Mouse (Mus musculus): ENCODE data around the gene Mrtfa. TPM values are rescaled to one million over a fixed set of nuclear protein-coding genes. Genes with fewer than 3 reads are reported as not detected.

The Mrtfa gene
- polyA plus RNA-seq, 2 experiments from 2014 or later, result 41.0 to 78.2 TPM

DNA sequence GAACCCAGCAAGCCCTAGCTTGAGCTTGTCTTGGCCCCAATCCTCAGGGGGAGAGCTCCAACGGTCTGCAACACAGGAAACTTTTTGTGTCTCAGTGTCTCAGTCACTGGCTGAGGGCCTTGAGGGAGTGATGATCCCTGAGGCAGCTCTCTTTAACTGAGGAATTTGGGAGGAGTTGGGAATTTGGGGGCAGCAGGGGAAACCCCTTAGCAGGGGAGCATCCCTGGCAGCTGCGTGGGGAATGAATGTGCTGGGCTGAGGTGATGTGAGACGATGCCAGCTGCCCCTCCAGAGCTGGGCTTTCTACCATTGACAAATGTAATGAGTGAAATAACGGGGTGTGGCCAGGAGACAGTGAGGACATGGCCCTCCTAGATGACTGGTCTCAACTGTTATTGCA is 4.9 kb upstream of the Mrtfa start:
- no peak for ATAC-seq

DNA sequence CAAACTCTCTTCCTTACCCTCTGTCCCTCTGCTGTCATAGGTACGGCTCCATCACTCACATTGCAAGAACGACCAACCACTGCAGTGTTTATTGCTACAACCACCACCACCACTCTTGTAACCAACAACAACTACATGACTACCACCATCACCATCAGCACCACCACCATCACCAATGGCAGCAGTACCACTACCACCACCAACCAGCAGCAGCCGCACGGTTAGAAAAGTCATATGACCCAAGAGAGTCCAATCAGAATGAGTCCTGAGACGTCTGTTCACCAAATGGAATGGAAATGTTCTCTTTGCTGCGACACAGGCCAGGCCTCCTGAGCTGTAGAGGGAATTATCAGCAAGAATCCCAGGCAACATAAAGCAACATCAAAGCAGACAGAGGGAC is 4.2 kb upstream of the Mrtfa start:
- ATAC-seq, result no peak

DNA sequence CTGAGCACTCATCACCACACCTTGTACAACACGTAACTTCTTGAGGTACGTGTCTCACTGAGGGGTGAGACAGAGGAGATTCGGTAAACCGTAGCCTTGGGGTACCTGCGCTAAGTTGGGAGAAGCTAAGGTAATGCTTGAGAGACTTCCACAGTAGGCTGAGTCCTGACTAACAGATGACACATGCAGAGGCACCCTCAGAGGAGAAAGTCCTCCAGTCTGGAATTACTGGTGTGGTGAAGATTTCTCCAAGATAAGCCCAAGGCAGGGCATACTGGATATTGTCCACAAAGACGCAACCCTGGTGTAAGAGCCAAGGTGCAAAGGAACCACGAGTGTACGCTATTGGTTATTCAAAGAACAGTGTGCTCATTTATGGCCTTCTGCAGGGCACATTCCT is 2.3 kb upstream of the Mrtfa start:
- ATAC-seq, result no peak

DNA sequence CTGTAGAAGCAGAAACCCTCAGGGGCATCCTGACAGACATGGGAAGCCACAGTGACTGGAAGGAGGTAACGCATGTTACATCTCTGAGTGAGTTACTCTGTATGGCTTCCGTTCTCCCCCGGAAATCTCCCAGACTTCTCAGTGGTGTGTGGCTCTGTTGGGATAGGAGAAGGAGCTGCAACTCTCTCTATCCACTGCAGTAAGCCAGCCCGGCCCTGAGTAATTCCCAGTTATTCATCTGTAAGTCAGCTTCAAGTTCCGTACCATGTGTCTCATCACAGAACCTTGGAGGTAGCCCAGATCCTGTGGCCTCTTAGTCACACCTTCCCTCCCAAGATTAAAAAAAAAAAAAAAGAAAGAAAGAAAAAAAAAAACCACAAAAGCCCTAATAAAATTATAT is 1.8 kb upstream of the Mrtfa start:
- ATAC-seq, result no peak

DNA sequence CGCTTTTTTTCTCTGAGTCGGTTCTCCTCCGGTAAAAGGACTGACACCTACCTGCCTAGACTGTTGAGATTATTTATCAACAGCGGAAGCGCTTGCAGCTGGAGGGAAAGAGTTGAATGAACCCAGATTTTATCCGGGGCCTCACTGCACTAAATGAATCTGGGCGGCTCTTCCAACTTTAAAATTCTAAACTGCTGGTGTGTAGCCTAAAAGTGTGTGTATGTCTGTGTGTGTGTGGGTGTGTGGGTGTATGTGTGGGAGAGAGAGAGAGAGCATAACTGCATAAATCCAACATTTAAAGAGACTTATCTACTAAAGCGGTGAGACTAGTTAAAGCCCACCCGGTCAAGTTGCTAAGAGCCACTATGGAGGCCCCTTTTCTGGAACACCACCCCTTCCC is 746 bp upstream of the Mrtfa start:
- no peak for ATAC-seq

DNA sequence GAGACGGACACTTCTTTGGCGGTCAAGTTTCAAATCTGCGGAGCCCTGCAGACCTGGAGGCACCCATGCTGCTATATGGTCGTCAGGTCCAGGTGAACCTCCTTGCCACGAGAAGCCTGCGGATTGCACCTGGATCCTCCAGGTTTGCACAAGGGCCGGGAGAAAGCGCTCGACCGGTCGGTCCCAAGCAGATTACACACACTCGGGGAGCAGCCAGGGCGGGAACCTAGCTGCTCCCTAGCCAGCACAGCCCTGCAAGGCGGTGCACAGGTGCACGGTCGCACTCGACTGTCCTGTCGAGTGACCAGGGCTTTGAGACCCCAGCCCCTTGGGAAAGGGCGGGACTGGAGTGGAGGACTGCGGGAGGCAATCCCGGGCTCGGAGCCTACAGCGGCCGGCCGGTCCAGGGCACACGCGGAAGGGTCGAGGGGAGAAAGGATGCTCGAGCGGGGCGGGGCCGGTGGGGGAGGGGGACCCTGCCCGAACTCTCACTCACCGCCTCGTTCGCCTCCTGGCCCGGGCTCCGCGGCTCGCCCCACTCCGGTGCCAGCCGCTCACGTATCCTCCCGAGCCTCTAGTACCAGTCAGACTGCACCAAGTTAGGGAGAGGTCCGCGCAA is 437 bp downstream of the Mrtfa start:
- ATAC-seq, result no peak

DNA sequence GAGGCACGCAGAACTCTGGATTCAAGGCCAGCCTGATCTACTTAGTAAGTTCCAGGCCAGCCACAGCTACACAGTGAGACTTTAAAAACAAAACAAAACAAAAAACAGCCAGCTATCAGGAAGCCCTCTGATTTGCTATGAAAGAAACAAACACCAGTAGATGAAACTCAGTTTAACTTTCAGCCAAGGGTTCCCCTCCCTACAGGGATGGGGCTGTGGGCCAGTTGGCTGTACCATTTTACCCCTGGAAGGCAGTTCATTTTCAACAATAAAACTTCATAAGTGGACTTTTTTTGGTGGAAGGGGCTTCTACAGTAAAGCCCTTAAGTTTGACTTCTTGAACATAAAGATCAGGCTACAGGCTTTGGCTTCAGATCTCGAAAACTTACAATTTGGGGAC is 1.5 kb downstream of the Mrtfa start:
- ATAC-seq, result no peak

DNA sequence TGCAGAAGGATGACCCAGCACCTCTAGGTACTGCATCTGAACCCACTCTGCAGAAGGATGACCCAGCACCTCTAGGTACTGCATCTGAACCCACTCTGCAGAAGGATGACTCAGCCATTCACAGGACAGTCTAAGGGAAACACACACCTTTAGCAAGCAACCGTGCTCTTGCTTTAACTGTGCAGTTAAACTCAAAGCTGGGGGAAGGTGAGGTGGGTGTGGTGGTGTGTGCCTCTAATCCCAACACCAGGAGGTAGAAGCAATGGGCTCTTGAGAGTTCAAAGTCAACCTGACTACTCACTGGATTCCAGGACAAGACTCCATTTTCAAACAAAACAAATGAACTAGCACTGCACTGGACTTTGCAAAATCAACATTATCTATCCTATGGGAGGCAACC is 5.6 kb downstream of the Mrtfa start:
- no peak for ATAC-seq

DNA sequence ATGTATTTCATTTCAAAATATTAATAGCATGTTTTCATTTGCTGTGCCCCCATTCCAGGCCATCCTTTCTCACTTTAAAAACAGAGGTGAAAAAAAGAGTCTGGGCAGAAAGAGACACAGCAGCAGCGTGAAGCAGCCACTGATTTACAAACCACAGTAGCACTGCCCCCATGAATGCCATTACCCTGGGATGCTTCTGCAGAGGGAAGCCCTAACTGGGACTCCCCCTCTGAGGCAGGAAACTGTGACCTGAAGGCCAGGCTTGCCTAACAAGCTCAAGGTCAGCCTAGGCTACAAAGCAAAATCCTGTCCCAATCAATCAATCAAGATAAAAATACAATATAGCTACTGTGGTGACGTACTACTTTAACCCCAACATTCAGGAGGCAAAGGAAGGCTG is 9.3 kb downstream of the Mrtfa start:
- no peak for ATAC-seq

DNA sequence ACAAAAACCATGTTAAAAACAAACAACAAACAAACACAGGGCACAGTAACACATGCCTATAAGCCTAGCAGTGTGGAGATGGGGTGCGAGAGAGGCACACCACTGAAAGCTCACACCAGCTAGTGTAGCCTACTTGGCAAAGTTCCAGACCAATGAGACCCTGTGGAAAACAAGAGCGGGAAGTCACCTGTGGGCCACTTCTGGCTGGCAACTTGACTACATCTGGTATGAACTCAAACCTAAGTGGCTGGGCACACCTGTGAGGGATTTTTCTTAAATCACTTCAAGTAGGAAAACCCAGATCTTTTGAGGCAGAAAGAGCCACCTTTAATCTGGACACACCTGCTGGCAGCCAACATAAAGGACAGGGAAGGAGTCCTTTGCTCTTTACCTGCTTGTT is 11.0 kb downstream of the Mrtfa start:
- ATAC-seq, result no peak

DNA sequence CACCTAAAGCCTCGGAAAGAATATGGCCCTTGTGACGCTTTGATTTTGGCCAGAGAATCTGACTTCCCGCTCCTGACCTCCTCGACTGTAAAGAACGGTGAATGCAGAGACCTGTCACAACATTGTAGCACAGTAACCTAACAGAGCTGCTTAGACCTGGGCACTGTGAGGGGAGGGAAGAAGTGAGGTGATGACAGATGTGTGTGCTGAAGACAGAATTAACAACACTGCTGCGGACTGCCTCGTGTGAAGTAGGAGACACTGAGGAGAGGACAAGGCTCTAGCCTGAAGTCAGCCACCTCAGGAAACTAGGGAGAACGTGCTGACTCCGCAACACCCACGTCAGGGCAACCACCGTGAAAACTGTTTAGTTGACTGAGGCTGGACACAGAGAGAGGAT is 11.9 kb downstream of the Mrtfa start:
- ATAC-seq, result no peak

DNA sequence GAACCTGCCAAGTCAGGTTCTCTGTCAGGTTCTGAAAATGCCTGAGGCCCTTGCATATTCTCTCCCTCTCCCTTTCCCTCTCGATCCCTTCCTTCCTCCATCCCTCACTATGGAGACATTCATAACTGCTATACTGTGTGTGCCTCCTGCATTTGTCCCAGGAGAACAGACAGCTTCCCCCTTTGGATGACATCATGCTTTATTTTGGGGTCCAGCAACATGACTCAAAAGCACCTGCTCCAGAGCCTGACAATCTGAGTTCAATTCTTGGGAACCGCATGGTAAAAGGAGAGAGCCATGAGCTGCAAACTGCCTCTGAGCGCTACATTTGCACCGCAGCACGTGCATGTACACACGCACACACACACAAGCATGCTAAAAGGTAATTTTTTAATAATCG is 12.7 kb downstream of the Mrtfa start:
- no peak for ATAC-seq

DNA sequence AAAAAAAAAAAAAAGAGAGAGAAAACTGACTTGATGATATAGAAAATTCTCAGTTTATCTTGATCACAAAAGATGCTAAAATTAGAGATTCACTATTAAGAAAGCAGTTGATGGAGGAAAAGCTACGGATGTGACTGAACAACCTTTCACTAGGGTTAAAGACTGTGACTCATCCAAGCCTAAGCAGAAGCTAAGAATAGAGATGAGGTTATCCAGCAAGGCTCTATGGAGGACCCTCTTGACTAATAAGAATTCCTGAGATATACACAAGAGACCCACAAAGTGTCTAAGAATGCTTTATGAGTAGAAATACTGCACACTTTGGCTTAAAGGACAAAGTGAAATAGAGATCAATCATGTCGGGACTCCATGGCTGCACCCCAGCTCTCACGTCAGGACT is 14.9 kb downstream of the Mrtfa start:
- ATAC-seq, result no peak

DNA sequence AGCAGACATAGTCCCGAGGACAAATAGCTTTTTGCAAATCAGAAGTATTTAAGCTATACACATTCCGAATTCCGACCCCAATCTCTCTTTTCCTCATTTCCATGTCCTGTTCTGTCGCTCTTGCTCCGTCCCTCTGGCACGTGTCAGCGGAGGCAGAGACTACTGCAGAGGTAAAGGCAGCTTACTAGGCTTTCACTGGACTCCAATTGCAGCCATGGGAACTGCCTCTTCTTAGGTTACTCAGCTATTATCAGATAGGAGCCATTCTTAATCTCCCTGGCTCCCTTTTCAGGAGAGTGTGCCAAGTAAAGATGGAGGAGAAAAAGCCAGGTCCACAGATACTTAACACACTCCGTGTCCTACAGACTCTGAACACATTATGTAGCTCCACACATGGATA is 18.3 kb downstream of the Mrtfa start:
- no peak for ATAC-seq

DNA sequence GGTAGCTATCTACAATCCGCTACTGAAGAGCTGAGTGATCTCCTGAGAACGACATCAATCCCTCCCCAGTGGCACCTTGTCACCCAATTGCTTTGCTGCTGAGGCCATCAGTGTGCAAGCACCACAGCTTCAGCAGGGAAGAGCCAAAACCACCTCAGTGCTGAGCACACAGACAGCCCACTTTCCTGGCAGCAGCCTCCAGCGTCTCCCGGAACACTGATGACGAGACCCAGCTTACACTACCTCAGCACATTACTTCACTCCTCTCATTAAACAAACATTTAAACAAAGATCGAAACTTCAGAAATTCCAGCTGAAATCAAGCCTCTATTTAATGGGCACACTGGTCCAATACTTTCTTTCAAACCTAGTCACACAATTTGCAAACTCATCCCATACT is 21.8 kb downstream of the Mrtfa start:
- no peak for ATAC-seq

DNA sequence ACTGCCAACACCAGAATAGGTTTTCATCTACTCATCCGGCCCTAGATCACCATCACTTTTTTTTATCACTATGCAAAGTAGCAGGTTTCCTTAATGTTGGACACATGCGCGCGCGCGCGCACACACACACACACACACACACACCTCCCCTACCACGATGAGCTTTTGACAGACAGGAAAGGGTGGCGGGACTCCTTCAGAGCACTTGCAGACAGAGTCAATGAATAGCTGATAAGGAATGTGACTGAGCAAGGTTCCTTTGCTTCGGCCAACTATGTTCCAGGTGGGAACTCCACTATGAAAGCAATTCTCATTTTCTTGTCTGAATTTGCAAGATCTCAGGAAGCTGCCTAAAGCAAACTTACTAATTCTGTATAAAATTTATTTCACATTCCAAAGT is 22.7 kb downstream of the Mrtfa start:
- no peak for ATAC-seq

DNA sequence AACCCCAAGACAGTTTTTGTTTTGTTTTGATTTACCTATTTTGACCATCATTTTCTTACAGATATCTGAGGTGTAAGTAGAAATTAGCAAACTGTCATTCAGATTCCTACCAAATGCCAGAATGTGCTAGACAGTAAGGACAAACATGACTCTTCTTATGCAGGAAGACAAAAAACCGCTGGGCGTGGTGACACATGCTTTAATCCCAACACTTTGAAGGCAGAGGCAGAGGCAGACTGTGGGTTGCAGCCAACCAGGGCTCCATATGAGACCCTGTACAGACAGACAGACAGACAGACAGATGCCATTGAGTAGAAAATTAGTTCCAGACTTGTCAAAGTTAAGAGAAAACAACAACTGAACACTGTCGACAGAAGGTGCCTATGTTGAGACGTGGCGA is 24.3 kb downstream of the Mrtfa start:
- no peak for ATAC-seq

DNA sequence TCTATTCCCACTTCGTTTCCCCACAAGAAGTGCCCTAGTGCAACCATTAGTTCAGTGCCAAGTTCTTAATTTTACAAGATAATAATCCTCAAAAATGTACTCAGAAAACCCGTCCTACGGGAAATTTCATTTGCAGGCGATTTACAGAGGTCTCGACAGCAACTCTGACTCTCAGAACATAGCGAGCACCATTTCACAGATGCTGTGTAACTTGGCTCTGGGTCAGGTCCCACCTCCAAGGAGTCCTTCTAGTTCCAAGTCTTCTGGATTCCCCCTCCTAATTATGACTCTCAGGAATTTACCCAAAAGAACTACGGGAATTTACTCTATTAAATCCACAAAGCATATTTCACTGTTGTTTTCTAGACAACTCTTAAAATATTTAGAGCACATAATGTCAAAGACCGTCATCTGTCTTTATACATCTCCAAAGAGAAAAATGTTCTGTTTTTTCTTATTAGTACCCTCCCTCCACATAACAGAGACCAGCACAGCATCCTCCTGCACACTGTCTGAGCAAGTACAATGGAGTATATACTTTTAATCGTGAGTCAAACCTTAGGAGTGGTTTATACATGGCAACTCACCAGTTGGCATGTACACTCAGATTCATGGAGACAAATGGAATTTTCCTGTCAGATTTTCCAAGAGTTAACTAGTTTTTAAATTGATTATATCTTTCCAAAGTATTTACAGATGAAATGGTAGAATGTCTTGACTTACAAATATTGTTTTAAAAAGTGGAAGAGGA is 25.8 kb downstream of the Mrtfa start:
- no peak for ATAC-seq

DNA sequence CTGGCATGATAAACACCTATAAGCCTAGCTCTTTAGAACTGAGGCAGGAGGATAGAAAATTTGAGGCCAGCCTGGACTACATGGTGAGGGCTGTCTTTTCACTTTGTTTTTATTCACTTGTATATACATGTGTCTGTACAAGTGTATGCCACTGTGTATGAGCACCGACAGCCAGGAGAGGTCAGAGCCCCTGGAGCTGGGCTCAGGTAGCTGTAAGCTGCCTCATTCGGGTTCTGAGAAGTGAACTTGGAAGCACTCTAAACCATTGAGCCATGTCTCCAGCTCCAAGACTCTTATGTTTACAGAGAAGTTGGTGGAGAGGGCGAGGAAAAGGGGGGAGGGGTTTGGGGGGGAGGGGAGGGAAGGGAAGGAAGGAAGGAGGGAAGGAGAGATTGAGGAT is 29.0 kb downstream of the Mrtfa start:
- ATAC-seq, result no peak

DNA sequence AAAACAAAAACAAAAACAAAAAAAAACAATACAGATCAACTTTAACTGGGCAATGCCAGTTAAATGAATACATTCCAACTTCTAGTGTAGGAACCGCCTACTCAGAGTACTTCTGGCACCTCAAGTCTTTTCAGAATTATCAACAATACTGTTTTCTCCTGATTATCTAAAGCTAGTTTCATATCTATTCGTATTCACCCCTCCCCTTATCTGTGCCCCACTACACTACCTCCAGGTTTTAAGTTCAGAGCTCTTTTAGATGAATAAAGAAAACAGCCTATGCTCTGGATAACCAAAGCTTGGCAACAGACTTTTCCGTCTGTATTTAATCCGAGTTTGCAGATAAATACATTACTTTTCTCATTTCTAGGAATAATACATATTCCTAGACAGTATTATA is 29.9 kb downstream of the Mrtfa start:
- ATAC-seq, result no peak

DNA sequence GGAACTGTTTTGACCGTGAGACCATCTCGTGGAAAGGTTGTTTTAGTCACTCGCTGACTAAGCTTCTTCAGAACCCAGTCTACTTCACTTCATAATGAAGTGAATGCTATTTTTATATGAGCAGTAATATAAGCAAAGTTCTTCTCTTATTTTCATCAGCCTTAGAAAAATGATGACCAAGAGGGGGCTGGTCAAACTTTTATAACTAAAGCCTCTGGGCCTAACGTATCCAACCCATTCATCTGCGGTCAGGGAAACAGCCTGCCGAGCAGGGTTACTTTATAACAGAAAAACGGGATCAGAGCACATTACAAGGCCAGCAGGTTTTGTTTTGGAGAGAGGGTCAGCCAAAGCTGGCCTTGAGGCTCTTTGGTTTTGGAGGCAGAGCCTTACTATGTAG is 31.3 kb downstream of the Mrtfa start:
- ATAC-seq, result no peak

DNA sequence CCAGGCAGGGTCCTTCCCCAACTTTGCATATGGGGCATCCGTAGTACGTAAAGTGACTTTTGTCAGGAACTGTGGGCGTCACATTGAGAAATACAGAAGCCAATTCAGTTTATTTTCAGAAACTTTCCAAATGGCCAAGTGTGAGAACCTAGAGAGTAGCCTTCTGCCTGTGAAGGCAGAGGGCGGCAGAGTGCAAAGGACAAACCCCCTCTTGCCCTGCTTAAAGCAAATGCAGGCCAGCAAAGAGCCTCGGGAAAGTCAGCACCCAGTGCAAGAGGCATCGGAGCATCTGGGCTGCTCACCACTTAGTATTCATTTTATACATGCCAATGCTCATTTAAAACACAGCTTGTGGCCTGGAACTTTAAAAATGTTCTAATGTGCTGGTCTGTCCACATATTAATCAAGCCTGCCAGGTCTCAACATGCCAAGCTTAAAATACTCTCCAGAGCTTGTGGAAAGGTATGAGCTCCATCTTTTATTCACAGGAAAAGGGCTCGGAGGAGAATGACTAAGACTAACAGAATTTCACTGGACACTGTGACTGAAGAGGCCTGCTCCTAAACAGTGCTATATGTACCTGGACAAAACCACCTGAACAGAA is 31.9 kb downstream of the Mrtfa start:
- no peak for ATAC-seq

DNA sequence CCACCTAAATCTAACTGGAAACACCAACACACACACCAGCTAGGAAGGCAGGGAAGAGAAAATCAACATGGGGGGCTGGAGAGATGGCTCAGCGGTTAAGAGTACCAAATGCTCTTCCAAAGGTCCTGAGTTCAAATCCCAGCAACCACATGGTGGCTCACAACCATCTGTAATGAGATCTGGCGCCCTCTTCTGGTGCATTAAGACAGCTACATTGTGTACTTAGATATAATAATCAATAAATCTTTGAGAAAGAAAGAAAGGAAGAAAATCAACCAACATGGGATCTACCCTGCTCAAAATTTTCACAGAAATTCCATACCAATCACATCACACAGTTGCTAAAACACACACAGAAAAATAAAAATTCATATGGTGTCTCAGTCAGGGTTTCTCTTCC is 34.1 kb downstream of the Mrtfa start:
- no peak for ATAC-seq

DNA sequence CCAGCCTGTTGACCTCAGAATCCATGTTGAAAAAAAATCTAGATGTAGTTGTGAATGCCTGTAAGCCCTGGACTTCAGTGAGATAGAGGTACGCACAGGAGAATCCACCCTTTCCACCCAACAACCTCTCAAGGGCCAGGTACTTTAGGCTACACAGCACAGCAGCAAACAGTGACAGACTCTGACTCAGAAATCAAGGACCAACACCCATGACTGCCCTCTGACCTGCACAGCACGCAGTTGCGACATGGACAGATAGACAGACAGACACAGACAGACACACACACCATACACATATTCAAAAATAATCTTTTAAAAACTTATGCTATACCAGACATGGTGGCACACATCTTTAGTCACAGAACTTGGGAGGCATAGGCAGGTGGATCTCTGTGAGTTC is 34.7 kb downstream of the Mrtfa start:
- ATAC-seq, result no peak

All from CD4-positive, CD25-positive, alpha-beta regulatory T cell, adult 4 months (primary cell).